Comparison of ENCODE assay signal across 8 mouse cellular contexts in the genomic region with DNA sequence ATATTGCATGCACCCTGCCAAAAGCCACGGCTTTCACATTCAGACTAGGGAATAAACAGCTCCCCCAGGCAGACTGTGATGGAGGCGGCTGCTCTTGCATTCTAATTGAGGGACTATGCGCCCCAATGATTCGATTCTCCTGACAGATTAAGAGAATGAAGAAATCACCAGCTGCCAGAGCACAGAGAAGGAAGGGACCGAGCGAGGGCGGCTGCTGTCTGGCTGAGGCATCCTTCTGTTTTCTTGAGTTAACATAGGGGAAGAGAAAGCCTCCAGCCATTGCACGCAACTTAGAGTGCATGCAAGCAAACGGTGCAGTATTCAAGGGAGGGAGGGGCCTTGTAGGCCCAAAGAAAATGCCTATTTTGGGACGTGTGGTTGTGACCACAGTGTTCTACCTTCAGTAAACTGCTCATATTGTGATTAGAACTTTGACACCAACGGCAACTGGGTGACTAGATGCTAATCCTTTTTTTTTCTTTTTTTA.
DNase-seq lines count a peak whose midpoint lies in the region; ATAC-seq lines count a peak whose summit lies in the region.
"Had no signal": no experiment of that assay in that cellular context is flagged by ENCODE, and none has a peak within 500 bp of the region (broad histone marks: within the 10 kb centered on the region; RNA-seq: fewer than 3 reads in every experiment).

No protein-coding gene starts in this region.

- WGBS in intestine, embryonic 15.5 days = 76% methylated on average over 11 of the region's 11 CpGs

- H3K9ac ChIP-seq in intestine, embryonic 15.5 days = no peak overlapping the region
- H3K9ac ChIP-seq: liver, embryonic 14.5 days had no signal

- peak; percentile 30 for ATAC-seq in granulocyte monocyte progenitor cell, adult 5-6 weeks (replicated peaks; ENCODE audit: poor library complexity, severe bottlenecking)
- no peak for ATAC-seq in intestine, embryonic 15.5 days

- H3K36me3 ChIP-seq in intestine, embryonic 15.5 days = no peaks in the 10 kb centered on the region

- H3K4me3 ChIP-seq in intestine, embryonic 15.5 days (replicated peaks) = no peak overlapping the region

- H3K4me1 ChIP-seq in intestine, embryonic 15.5 days (replicated peaks) = no peaks in the 10 kb centered on the region

- H3K9me3 ChIP-seq in intestine, embryonic 15.5 days = no peaks in the 10 kb centered on the region

- intact Hi-C loops in left cerebral cortex, postnatal 14 days (cut with DNase I) = loop anchor here (10.0 kb wide), 1 partner anchor 99 kb away; a partner anchor contains a TSS

- DNase-seq in spleen, postnatal 36 days (ENCODE audit: low spot score in 2 of 2) = peak; percentile 70 to 72
- no peak for DNase-seq in spleen, postnatal 14 days (ENCODE audit: low spot score in 2 of 2)
- peak; percentile 5 to 15 for DNase-seq in left cerebral cortex, postnatal 14 days (ENCODE audit: low spot score in 2 of 2)
- DNase-seq in right cerebral cortex, postnatal 36 days (ENCODE audit: low spot score in 2 of 2) = peak; percentile 8 to 14
- DNase-seq in c-Kit-positive CD71-positive TER-119-positive erythroid progenitor cells, embryonic 14.5 days (ENCODE audit: low spot score) = no peak

- no peak overlapping the region for H3K4me2 ChIP-seq in intestine, embryonic 15.5 days (replicated peaks)

- no peaks in the 10 kb centered on the region; the same call in 1 of the 2 replicates for H3K27me3 ChIP-seq in intestine, embryonic 15.5 days (replicated peaks)

- no peak overlapping the region for H3K27ac ChIP-seq in intestine, embryonic 15.5 days
- H3K27ac ChIP-seq: liver, embryonic 14.5 days had no signal

Comparison
In these comparisons a context has a peak if more than half of its experiments do, and no peak if none do; other contexts are left out.
1. DNase-seq: peak in spleen, postnatal 36 days (2 of 2), left cerebral cortex, postnatal 14 days (2 of 2) and right cerebral cortex, postnatal 36 days (2 of 2); none in spleen, postnatal 14 days (0 of 2) and c-Kit-positive CD71-positive TER-119-positive erythroid progenitor cells, embryonic 14.5 days (single experiment).